Mouse (Mus musculus) midbrain, embryonic 14.5 days (tissue): Measurements from ENCODE around the gene Snx32. TPM values are rescaled to one million over a fixed set of nuclear protein-coding genes. Genes with fewer than 3 reads are reported as not detected.
A peak's percentile ranks its signal among the peaks of the same experiment; 100 is the strongest.

Experiments
- ATAC-seq: fragments of 200-750 bp; cut with Nextera tagmentation; 2 replicates; pipeline ENCODE4 v1.8.0; 2017; ENCODE audit warnings: moderate number of reproducible peaks, moderate library complexity; ENCODE audit not compliant: low FRiP score, low TSS enrichment
- DNase-seq: peaks from one replicate; pipeline ENCODE4 v3.0.0-alpha.2; 2015
- H3K27ac ChIP-seq: fragments of 300-500 bp; sonication (generic); replicated peaks from 2 replicates; pipeline ENCODE4 v1.5.1; 2014; ENCODE audit warnings: mild to moderate bottlenecking, low read depth, low read length, moderate library complexity
- H3K27me3 ChIP-seq: fragments of 300-500 bp; sonication (generic); 2 replicates; pipeline ENCODE4 v1.6.1; 2014; ENCODE audit warnings: low read length, control low read depth, mixed read lengths; ENCODE audit not compliant: control insufficient read depth, insufficient read depth
- H3K36me3 ChIP-seq: fragments of 300-500 bp; sonication (generic); 2 replicates; pipeline ENCODE4 v1.6.1; 2014; ENCODE audit warnings: low read length, control low read depth; ENCODE audit not compliant: control insufficient read depth, insufficient read depth
- H3K4me1 ChIP-seq: fragments of 300-500 bp; sonication (generic); 2 replicates; pipeline ENCODE4 v1.6.1; 2014; ENCODE audit warnings: mild to moderate bottlenecking, antibody characterized with exemption, low read length, control low read depth; ENCODE audit not compliant: control insufficient read depth, insufficient read depth
- H3K4me2 ChIP-seq: fragments of 300-500 bp; sonication (generic); 2 replicates; pipeline ENCODE4 v1.6.1; 2014; ENCODE audit warnings: mild to moderate bottlenecking, low read length, moderate library complexity
- H3K4me3 ChIP-seq: fragments of 300-500 bp; sonication (generic); replicated peaks from 2 replicates; pipeline ENCODE4 v1.5.1; 2014; ENCODE audit warnings: low read depth, low read length
- H3K9ac ChIP-seq: fragments of 300-500 bp; sonication (generic); replicated peaks from 2 replicates; pipeline ENCODE4 v1.6.1; 2014; ENCODE audit warnings: mild to moderate bottlenecking, low read length, moderate library complexity
- H3K9me3 ChIP-seq: fragments of 300-500 bp; sonication (generic); 2 replicates; pipeline ENCODE4 v1.6.1; 2016; ENCODE audit warnings: low read length, control low read depth, mixed read lengths; ENCODE audit not compliant: control insufficient read depth
- WGBS: fragments of 180-500 bp; shearing (Covaris S2); extraction: QIAGEN DNeasy Blood & Tissue Kit; methylation state at CpG from one replicate; pipeline ENCODE4 v1.1.7; 2014; 5-methylcytosine and 5-hydroxymethylcytosine counted together
- polyA plus RNA-seq: library from polyadenylated mRNA; unstranded; fragments of >200 nt; fragmentation: Nextera tagmentation; extraction: Ambion mirVana; gene quantifications from 2 replicates; pipeline ENCODE4 v1.2.1, GENCODE M21; 2014

The Snx32 gene
- polyA plus RNA-seq, 1 experiment from 2014 or later: 89.8 TPM

GRCm38 (mm10) chr19:5544031-5544430, 33.7 kb upstream of the Snx32 start:
- Histone ChIP-seq H3K36me3 (no peaks in the 10 kb centered on the region), H3K9ac (no peak overlapping the region), H3K4me2 (no peak overlapping the region), H3K27me3 (no peaks in the 10 kb centered on the region), H3K9me3 (no peaks in the 10 kb centered on the region), H3K27ac (no peak overlapping the region), H3K4me3 (no peak overlapping the region), H3K4me1 (no peaks in the 10 kb centered on the region)
- WGBS: 58% methylated on average over 11 of the region's 11 CpGs
- DNase-seq: no peak
- ATAC-seq: no peak

- 88% methylated on average over 9 of the region's 9 CpGs for WGBS
- H3K4me2 ChIP-seq: no peak overlapping the region
- H3K4me1 ChIP-seq: no peaks in the 10 kb centered on the region
- no peak overlapping the region for H3K27ac ChIP-seq
- no peak overlapping the region for H3K4me3 ChIP-seq
- no peak overlapping the region for H3K9ac ChIP-seq
- no peaks in the 10 kb centered on the region for H3K9me3 ChIP-seq
- DNase-seq (no peak), ATAC-seq (no peak)
- no peaks in the 10 kb centered on the region for H3K36me3 ChIP-seq
- H3K27me3 ChIP-seq: no peaks in the 10 kb centered on the region
Measured at GRCm38 (mm10) chr19:5543362-5543761, 33.0 kb upstream of the Snx32 start.

- Histone ChIP-seq H3K4me1 (no peaks in the 10 kb centered on the region), H3K9ac (0 out of 2 replicates have a peak overlapping the region, but pooled peaks have one; percentile 2), H3K36me3 (no peaks in the 10 kb centered on the region), H3K9me3 (no peaks in the 10 kb centered on the region), H3K27me3 (no peaks in the 10 kb centered on the region), H3K4me3 (no peak overlapping the region), H3K4me2 (no peak overlapping the region), H3K27ac (no peak overlapping the region)
- 64% methylated on average over 8 of the region's 8 CpGs for WGBS
- no peak for ATAC-seq
- DNase-seq: no peak
Measured at GRCm38 (mm10) chr19:5538786-5539185, 28.4 kb upstream of the Snx32 start.

- Histone ChIP-seq H3K9me3 (no peaks in the 10 kb centered on the region), H3K4me3 (no peak overlapping the region), H3K9ac (no peak overlapping the region), H3K36me3 (no peaks in the 10 kb centered on the region), H3K27me3 (no peaks in the 10 kb centered on the region), H3K4me1 (peaks cover 5% of the 10 kb centered on the region), H3K4me2 (no peak overlapping the region), H3K27ac (no peak overlapping the region)
- DNase-seq (no peak), ATAC-seq (no peak)
- 76% methylated on average over 8 of the region's 8 CpGs for WGBS
Measured at GRCm38 (mm10) chr19:5532520-5532919, 22.2 kb upstream of the Snx32 start.

GRCm38 (mm10) chr19:5530138-5530524, 19.8 kb upstream of the Snx32 start:
- DNase-seq: peak; percentile 28
- 9% methylated on average over 7 of the region's 7 CpGs for WGBS
- Histone ChIP-seq H3K9ac (no peak overlapping the region), H3K27me3 (no peaks in the 10 kb centered on the region), H3K36me3 (no peaks in the 10 kb centered on the region), H3K4me1 (peaks cover 5% of the 10 kb centered on the region), H3K9me3 (no peaks in the 10 kb centered on the region), H3K27ac (no peak overlapping the region), H3K4me2 (peak overlapping the region; percentile 15; the same call in 1 of the 2 replicates), H3K4me3 (no peak overlapping the region)
- ATAC-seq: no peak

- ATAC-seq (peak; percentile 85; the same call in 1 of the 2 replicates), DNase-seq (peak; percentile 93)
- Histone ChIP-seq H3K9ac (no peak overlapping the region), H3K9me3 (no peaks in the 10 kb centered on the region), H3K4me2 (peak overlapping the region; percentile 40), H3K36me3 (no peaks in the 10 kb centered on the region), H3K27me3 (no peaks in the 10 kb centered on the region), H3K4me3 (no peak overlapping the region), H3K27ac (0 out of 2 replicates have a peak overlapping the region, but pooled peaks have one; percentile 13), H3K4me1 (peaks cover 5% of the 10 kb centered on the region)
- 10% methylated on average over 20 of the region's 20 CpGs for WGBS
Measured at GRCm38 (mm10) chr19:5529325-5530137, 19.2 kb upstream of the Snx32 start.

GRCm38 (mm10) chr19:5525204-5525603, 14.9 kb upstream of the Snx32 start:
- ATAC-seq: no peak

GRCm38 (mm10) chr19:5518721-5519120, 8.4 kb upstream of the Snx32 start:
- no peak overlapping the region for H3K4me2 ChIP-seq
- DNase-seq (no peak), ATAC-seq (no peak)
- H3K27me3 ChIP-seq: no peaks in the 10 kb centered on the region
- WGBS: 83% methylated on average over 3 of the region's 3 CpGs
- H3K9ac ChIP-seq: no peak overlapping the region
- H3K27ac ChIP-seq: no peak overlapping the region
- H3K4me1 ChIP-seq: no peaks in the 10 kb centered on the region
- H3K9me3 ChIP-seq: no peaks in the 10 kb centered on the region
- H3K4me3 ChIP-seq: no peak overlapping the region
- H3K36me3 ChIP-seq: no peaks in the 10 kb centered on the region

More at GRCm38 (mm10) chr19:5525204-5525603, 14.9 kb upstream of the Snx32 start:
- no peak for DNase-seq
- Histone ChIP-seq H3K9ac (no peak overlapping the region), H3K4me1 (peaks cover 5% of the 10 kb centered on the region), H3K27me3 (no peaks in the 10 kb centered on the region), H3K27ac (no peak overlapping the region), H3K36me3 (no peaks in the 10 kb centered on the region), H3K4me3 (no peak overlapping the region), H3K9me3 (no peaks in the 10 kb centered on the region), H3K4me2 (no peak overlapping the region)
- 71% methylated on average over 5 of the region's 5 CpGs for WGBS
